Comparison of ENCODE assay signal across 26 mouse cellular contexts in genomic region chr3:115664497-115664896, GRCm38 (mm10). TPM values are rescaled to one million over a fixed set of nuclear protein-coding genes. Genes with fewer than 3 reads are reported as not detected.
DNase-seq lines count a peak whose midpoint lies in the region; ATAC-seq and TF ChIP-seq lines count a peak whose summit lies in the region.
"Had no signal": no experiment of that assay in that cellular context is flagged by ENCODE, and none has a peak within 500 bp of the region (broad histone marks: within the 10 kb centered on the region; RNA-seq: fewer than 3 reads in every experiment).

No protein-coding gene starts in this region.

- 45% methylated on average over 3 of the region's 3 CpGs for WGBS in hindbrain, embryonic 14.5 days
- 37% methylated on average over 3 of the region's 3 CpGs for WGBS in hindbrain, embryonic 16.5 days
- WGBS in midbrain, embryonic 14.5 days, result 34% methylated on average over 3 of the region's 3 CpGs
- WGBS in midbrain, embryonic 10.5 days, result 62% methylated on average over 3 of the region's 3 CpGs
- 35% methylated on average over 3 of the region's 3 CpGs for WGBS in midbrain, postnatal 0 days

- H3K36me3 ChIP-seq in hindbrain, embryonic 14.5 days (replicated peaks; ENCODE audit: control insufficient read depth, insufficient read depth), result no peaks in the 10 kb centered on the region
- H3K36me3 ChIP-seq in hindbrain, embryonic 16.5 days (ENCODE audit: control insufficient read depth, insufficient read depth, low read length), result no peaks in the 10 kb centered on the region
- H3K36me3 ChIP-seq in midbrain, embryonic 14.5 days (ENCODE audit: control insufficient read depth, insufficient read depth, low read length), result no peaks in the 10 kb centered on the region
- no peaks in the 10 kb centered on the region for H3K36me3 ChIP-seq in midbrain, embryonic 10.5 days
- H3K36me3 ChIP-seq in midbrain, postnatal 0 days (ENCODE audit: insufficient read depth, low read length), result no peaks in the 10 kb centered on the region
- H3K36me3 ChIP-seq: forebrain, embryonic 10.5 days; hindbrain, embryonic 13.5 days; intestine, embryonic 15.5 days had no signal

- H3K9me3 ChIP-seq in hindbrain, embryonic 14.5 days (ENCODE audit: control insufficient read depth, low read length), result no peaks in the 10 kb centered on the region
- no peaks in the 10 kb centered on the region for H3K9me3 ChIP-seq in hindbrain, embryonic 16.5 days (ENCODE audit: control insufficient read depth, low read length)
- H3K9me3 ChIP-seq in midbrain, embryonic 14.5 days (ENCODE audit: control insufficient read depth, low read length), result no peaks in the 10 kb centered on the region
- no peaks in the 10 kb centered on the region for H3K9me3 ChIP-seq in midbrain, embryonic 10.5 days (replicated peaks)
- no peaks in the 10 kb centered on the region for H3K9me3 ChIP-seq in midbrain, postnatal 0 days (ENCODE audit: low read length)
- H3K9me3 ChIP-seq: forebrain, embryonic 10.5 days; forebrain, embryonic 13.5 days; hindbrain, embryonic 13.5 days; intestine, embryonic 15.5 days had no signal

- H3K27ac ChIP-seq in hindbrain, embryonic 14.5 days, result no peak overlapping the region
- no peak overlapping the region for H3K27ac ChIP-seq in hindbrain, embryonic 16.5 days (ENCODE audit: low read depth, low read length)
- peak overlapping the region; percentile 32; the same call in 1 of the 2 replicates for H3K27ac ChIP-seq in midbrain, embryonic 14.5 days (replicated peaks; ENCODE audit: low read depth, low read length)
- H3K27ac ChIP-seq in midbrain, embryonic 10.5 days (replicated peaks), result no peak overlapping the region
- no peak overlapping the region for H3K27ac ChIP-seq in midbrain, postnatal 0 days (ENCODE audit: low read depth, low read length)
- H3K27ac ChIP-seq: forebrain, embryonic 10.5 days; forebrain, embryonic 13.5 days; heart, adult 2 months; hindbrain, embryonic 13.5 days; intestine, embryonic 15.5 days had no signal

- peak; percentile 40; the same call in 1 of the 2 replicates for ATAC-seq in hindbrain, embryonic 14.5 days (ENCODE audit: low FRiP score)
- no peak for ATAC-seq in hindbrain, embryonic 16.5 days
- ATAC-seq in midbrain, embryonic 14.5 days (ENCODE audit: low FRiP score, low TSS enrichment), result peak; percentile 35; the same call in 1 of the 2 replicates
- ATAC-seq in megakaryocyte-erythroid progenitor cell, adult 5-6 weeks (replicated peaks; ENCODE audit: low FRiP score, low TSS enrichment, poor library complexity, severe bottlenecking), result peak; percentile 44; the same call in 1 of the 2 replicates
- peak; percentile 51; the same call in 1 of the 2 replicates for ATAC-seq in midbrain, postnatal 0 days (ENCODE audit: low FRiP score)
- no peak for ATAC-seq in granulocyte monocyte progenitor cell, adult 5-6 weeks (replicated peaks; ENCODE audit: poor library complexity, severe bottlenecking)
- ATAC-seq: forebrain, embryonic 13.5 days; forebrain, embryonic 16.5 days; intestine, embryonic 15.5 days had no signal

- H3K9ac ChIP-seq in hindbrain, embryonic 14.5 days, result no peak overlapping the region
- H3K9ac ChIP-seq in hindbrain, embryonic 16.5 days (ENCODE audit: low read depth, low read length), result no peak overlapping the region
- no peak overlapping the region for H3K9ac ChIP-seq in midbrain, embryonic 14.5 days (replicated peaks; ENCODE audit: low read length)
- no peak overlapping the region for H3K9ac ChIP-seq in midbrain, postnatal 0 days (replicated peaks; ENCODE audit: low read length, poor library complexity, severe bottlenecking)
- H3K9ac ChIP-seq: forebrain, embryonic 13.5 days; hindbrain, embryonic 13.5 days; intestine, embryonic 15.5 days had no signal

- no peaks in the 10 kb centered on the region for H3K27me3 ChIP-seq in hindbrain, embryonic 14.5 days (ENCODE audit: control insufficient read depth, insufficient read depth, low read length)
- H3K27me3 ChIP-seq in hindbrain, embryonic 16.5 days (replicated peaks; ENCODE audit: control insufficient read depth, insufficient read depth, low read length), result no peaks in the 10 kb centered on the region
- no peaks in the 10 kb centered on the region for H3K27me3 ChIP-seq in midbrain, embryonic 14.5 days (ENCODE audit: control insufficient read depth, insufficient read depth, low read length)
- no peaks in the 10 kb centered on the region for H3K27me3 ChIP-seq in midbrain, embryonic 10.5 days (ENCODE audit: low read depth, poor library complexity, severe bottlenecking)
- H3K27me3 ChIP-seq in midbrain, postnatal 0 days (ENCODE audit: insufficient read depth, low read length), result no peaks in the 10 kb centered on the region
- H3K27me3 ChIP-seq: CH12.LX; hindbrain, embryonic 13.5 days; intestine, embryonic 15.5 days had no signal

- TF ChIP-seq CTCF in midbrain, postnatal 0 days (IDR thresholded peaks at IDR 0.05), result no peak

- H3K4me2 ChIP-seq in hindbrain, embryonic 14.5 days (replicated peaks), result no peak overlapping the region
- no peak overlapping the region for H3K4me2 ChIP-seq in hindbrain, embryonic 16.5 days (ENCODE audit: low read length)
- H3K4me2 ChIP-seq in midbrain, embryonic 14.5 days (ENCODE audit: low read length), result no peak overlapping the region
- no peak overlapping the region for H3K4me2 ChIP-seq in midbrain, postnatal 0 days (ENCODE audit: low read depth, low read length, poor library complexity, severe bottlenecking)
- H3K4me2 ChIP-seq: forebrain, embryonic 13.5 days; heart, embryonic 11.5 days; hindbrain, embryonic 13.5 days; intestine, embryonic 15.5 days had no signal

- H3K4me3 ChIP-seq in hindbrain, embryonic 14.5 days (replicated peaks; ENCODE audit: low read length), result no peak overlapping the region
- H3K4me3 ChIP-seq in hindbrain, embryonic 16.5 days (ENCODE audit: low read length), result no peak overlapping the region
- H3K4me3 ChIP-seq in midbrain, embryonic 14.5 days (replicated peaks; ENCODE audit: low read depth, low read length), result no peak overlapping the region
- H3K4me3 ChIP-seq in midbrain, embryonic 10.5 days, result no peak overlapping the region
- no peak overlapping the region for H3K4me3 ChIP-seq in midbrain, postnatal 0 days (ENCODE audit: low read depth, low read length)
- H3K4me3 ChIP-seq: forebrain, embryonic 10.5 days; forebrain, embryonic 13.5 days; heart, adult 2 months; hindbrain, embryonic 13.5 days; intestine, embryonic 15.5 days had no signal

- H3K4me1 ChIP-seq in hindbrain, embryonic 14.5 days (replicated peaks; ENCODE audit: control insufficient read depth, insufficient read depth, low read length), result no peaks in the 10 kb centered on the region
- no peaks in the 10 kb centered on the region for H3K4me1 ChIP-seq in hindbrain, embryonic 16.5 days (ENCODE audit: control insufficient read depth, insufficient read depth, low read depth, low read length)
- 0 out of 2 replicates have a peak, but pooled peaks cover 2% of the 10 kb centered on the region for H3K4me1 ChIP-seq in midbrain, embryonic 14.5 days (ENCODE audit: control insufficient read depth, insufficient read depth, low read length)
- 0 out of 2 replicates have a peak, but pooled peaks cover 3% of the 10 kb centered on the region for H3K4me1 ChIP-seq in midbrain, embryonic 10.5 days
- H3K4me1 ChIP-seq in midbrain, postnatal 0 days (ENCODE audit: insufficient read depth, low read length), result no peaks in the 10 kb centered on the region
- H3K4me1 ChIP-seq: intestine, embryonic 15.5 days had no signal

- no peak for DNase-seq in hindbrain, embryonic 14.5 days (ENCODE audit: low spot score)
- DNase-seq in midbrain, embryonic 14.5 days, result peak; percentile 59
- no peak for DNase-seq in midbrain, embryonic 10.5 days (ENCODE audit: low spot score)
- no peak for DNase-seq in midbrain, postnatal 0 days (ENCODE audit: low spot score)
- DNase-seq in gastrocnemius, postnatal 4 days (ENCODE audit: low spot score in 2 of 2), result no peak
- DNase-seq: adrenal gland, postnatal 10 days; adrenal gland, postnatal 36 days; B cell, adult 2 months; cerebellum, adult 11 months; cerebellum, adult 2 months; cerebellum, adult 9-11 months; cerebellum, postnatal 25 days; gastrocnemius, postnatal 10 days; gastrocnemius, postnatal 36 days; heart, adult 2 months; kidney, adult 11 months had no signal

RNA-seq across cellular contexts. Expression of gene S1pr1, which starts 50.4 kb away (rescaled TPM):
- polyA plus RNA-seq in hindbrain, embryonic 14.5 days (2014; fragmentation: Nextera tagmentation; extraction: Ambion mirVana), result 25.0 and 30.7 TPM in 2 replicates
- polyA plus RNA-seq in hindbrain, embryonic 16.5 days (2015; fragmentation: Nextera tagmentation; extraction: Ambion mirVana), result 37.6 and 39.9 TPM in 2 replicates
- 26.1 and 32.2 TPM in 2 replicates for polyA plus RNA-seq in midbrain, embryonic 14.5 days (2014; fragmentation: Nextera tagmentation; extraction: Ambion mirVana)
- polyA plus RNA-seq in midbrain, embryonic 10.5 days (2016; fragmentation: Nextera tagmentation; extraction: Ambion mirVana), result 13.4 and 14.9 TPM in 2 replicates
- total RNA-seq in megakaryocyte-erythroid progenitor cell, adult 5-6 weeks (2014; fragmentation: Nextera tagmentation), result 9.0 and 13.1 TPM in 2 replicates
- total RNA-seq in megakaryocyte-erythroid progenitor cell, adult 5-6 weeks (2017), result 6.4 and 7.1 TPM in 2 replicates
- total RNA-seq in midbrain, postnatal 0 days (2014; rRNA removed), result 42.1 and 56.7 TPM in 2 replicates
- 32.9 and 34.2 TPM in 2 replicates for polyA plus RNA-seq in midbrain, postnatal 0 days (2015; fragmentation: Nextera tagmentation; extraction: Ambion mirVana)
- 0.77 and 1.6 TPM in 2 replicates for total RNA-seq in granulocyte monocyte progenitor cell, adult 5-6 weeks (2014; fragmentation: Nextera tagmentation)
- total RNA-seq in granulocyte monocyte progenitor cell, adult 5-6 weeks (2017), result 0.26 and 1.0 TPM in 2 replicates
- 10 to 100 TPM; 25.4 to 26.6 TPM for total RNA-seq in gastrocnemius, postnatal 4 days (2021)

Comparison
In these comparisons a context has a peak if more than half of its experiments do, and no peak if none do; other contexts are left out.
1. ATAC-seq: peak in hindbrain, embryonic 14.5 days (single experiment), midbrain, embryonic 14.5 days (single experiment), megakaryocyte-erythroid progenitor cell, adult 5-6 weeks (single experiment) and midbrain, postnatal 0 days (single experiment); none in hindbrain, embryonic 16.5 days (single experiment) and granulocyte monocyte progenitor cell, adult 5-6 weeks (single experiment).